Mouse (Mus musculus) hindlimb bud, embryonic 11.5 days (tissue): ENCODE data around the gene Fanci.

Source experiments
- DNase-seq: peaks from one replicate; pipeline ENCODE4 v3.0.0-alpha.2; 2012; ENCODE audit warnings: low read depth, low spot score; ENCODE audit errors: extremely low spot score

Fanci gene

GRCm38 (mm10) chr7:79387140-79387539, 4.6 kb upstream of the Fanci start:
- no peak for DNase-seq

GRCm38 (mm10) chr7:79387991-79388390, 3.7 kb upstream of the Fanci start:
- no peak for DNase-seq

- no peak for DNase-seq
Observed at GRCm38 (mm10) chr7:79388671-79389206, 3.0 kb upstream of the Fanci start.

DNA sequence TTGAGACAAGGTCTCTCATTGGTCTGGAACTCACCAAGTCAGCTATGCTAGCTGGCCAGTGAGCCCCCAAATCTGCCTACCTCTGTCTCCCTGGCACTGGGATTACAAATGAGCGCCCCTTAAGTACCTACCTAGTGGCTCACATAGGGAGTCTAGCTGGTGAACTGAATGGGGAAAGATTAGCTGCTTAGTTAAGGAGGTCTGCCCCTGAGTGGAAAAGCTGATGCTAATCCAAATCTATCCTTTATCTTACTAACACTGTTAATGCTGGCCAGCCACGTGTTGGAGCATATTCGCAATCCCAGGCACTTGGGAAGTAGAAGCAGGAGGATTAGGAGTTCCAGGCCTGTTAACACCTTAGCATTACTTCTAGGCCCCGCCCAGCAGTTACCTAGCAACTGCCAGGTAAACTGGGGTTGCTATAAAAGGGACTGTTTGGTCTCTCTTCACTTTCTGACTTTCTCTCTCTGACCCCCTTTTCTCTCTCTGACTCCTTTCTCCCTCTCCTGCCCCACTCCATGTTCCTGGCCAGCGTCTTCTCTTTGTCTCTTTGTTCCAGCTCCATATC, 1.5 kb upstream of the Fanci start:
- DNase-seq = no peak

DNA sequence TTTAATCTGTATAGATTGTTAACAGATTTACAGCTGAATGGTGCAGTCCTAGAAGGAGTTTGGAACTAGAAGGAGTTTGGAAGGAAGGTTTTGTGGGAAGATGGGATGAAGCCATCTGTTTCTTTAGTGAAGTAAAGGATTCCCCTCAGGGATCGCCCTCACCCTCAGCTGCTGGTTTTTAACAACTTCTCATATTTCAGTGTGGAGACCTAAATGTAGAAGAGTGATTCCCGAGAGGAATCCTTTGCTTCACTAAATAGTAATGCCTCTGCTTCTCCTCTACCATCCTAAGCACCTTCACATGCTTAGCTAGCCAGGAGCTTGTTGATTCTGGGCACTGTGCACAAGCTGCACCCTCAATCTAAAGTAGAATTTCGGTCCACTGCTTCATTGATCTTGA, 258 bp upstream of the Fanci start:
- no peak for DNase-seq

GRCm38 (mm10) chr7:79392860-79393513, 1.3 kb downstream of the Fanci start:
- DNase-seq = no peak

GRCm38 (mm10) chr7:79393924-79394323, 2.2 kb downstream of the Fanci start:
- no peak for DNase-seq

GRCm38 (mm10) chr7:79394666-79395065, 2.9 kb downstream of the Fanci start:
- DNase-seq = no peak

DNA sequence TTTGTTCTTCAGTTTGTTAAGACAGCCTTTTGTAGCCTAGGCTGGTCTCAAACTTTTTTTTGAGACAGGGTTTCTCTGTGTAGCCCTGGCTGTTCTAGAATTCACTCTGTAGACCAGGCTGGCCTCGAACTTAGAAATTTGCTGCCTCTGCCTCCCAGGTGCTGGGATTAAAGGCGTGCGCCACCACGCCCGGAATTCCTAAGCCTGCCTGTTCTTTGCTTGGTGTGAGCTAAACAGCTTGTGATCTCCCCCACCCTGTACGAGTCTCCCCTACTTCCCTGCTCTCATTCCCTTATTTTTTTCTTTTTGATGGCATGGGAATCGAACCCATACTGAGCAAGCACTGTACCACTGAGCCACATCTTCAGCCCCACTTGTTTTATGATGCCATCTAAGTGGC, 3.5 kb downstream of the Fanci start:
- DNase-seq = no peak

DNA sequence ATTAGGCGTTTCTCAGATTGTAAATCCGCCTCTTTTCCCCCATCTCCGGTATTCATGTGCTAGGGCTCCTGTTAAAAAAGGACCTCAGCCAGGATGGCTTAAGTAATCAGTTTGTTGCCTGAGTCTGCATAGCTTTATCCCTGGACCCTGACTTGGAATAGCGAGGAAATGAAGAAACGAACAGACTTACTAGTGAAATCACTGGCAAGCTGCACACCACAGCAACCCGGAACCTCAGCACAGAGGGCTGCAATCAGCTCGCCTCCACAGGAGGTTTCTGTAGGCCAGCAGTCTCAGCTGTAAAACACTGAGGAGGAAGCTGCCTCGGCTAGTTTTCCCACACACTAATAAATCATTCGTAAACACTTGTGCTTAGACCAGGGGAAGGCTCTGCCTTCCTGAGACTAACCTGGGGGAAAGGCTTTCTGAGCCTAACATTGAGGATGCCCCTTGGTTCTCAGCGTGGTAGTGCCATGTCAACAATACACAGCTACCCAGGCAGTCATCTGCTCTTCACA, 5.8 kb downstream of the Fanci start:
- no peak for DNase-seq

DNA sequence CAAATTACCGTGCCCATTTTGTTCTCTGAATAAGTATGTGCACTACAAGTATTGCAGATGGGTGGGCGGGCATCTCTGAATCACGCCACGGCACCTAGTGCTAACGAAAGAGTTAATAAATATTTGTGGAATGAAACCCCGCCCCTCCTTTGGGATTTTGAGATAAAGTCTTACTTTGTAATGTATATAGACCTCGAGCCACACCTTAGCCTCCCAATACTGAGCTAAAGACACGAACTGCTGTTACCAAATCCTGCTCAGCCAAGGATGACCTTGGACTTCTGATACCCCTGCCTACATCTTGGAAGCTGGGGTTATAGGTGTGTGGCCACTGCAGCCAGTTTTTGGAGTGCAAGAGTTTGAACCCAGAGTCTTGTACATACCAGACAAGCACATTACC, 6.7 kb downstream of the Fanci start:
- no peak for DNase-seq

DNA sequence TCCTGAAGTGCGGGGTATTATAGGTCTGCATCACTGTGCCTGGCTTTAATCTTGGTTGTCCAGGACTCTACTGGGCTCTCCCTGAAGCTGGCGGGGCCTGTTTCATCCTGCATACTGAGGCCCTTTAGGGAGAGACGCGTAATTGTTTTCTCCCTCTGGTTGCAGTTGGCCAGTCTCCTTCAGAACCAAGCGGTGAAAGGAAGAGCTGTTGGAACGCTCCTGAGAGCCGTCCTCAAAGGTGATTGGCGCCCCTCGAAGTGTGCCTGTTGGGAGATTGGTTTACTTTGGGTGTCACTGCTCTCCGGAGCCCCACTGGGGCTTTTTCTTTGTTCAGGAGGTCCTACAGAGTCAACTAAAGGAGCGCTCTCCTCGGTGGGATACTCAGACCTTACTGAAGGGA, 7.2 kb downstream of the Fanci start:
- no peak for DNase-seq

GRCm38 (mm10) chr7:79400296-79400695, 8.6 kb downstream of the Fanci start:
- DNase-seq = no peak

DNA sequence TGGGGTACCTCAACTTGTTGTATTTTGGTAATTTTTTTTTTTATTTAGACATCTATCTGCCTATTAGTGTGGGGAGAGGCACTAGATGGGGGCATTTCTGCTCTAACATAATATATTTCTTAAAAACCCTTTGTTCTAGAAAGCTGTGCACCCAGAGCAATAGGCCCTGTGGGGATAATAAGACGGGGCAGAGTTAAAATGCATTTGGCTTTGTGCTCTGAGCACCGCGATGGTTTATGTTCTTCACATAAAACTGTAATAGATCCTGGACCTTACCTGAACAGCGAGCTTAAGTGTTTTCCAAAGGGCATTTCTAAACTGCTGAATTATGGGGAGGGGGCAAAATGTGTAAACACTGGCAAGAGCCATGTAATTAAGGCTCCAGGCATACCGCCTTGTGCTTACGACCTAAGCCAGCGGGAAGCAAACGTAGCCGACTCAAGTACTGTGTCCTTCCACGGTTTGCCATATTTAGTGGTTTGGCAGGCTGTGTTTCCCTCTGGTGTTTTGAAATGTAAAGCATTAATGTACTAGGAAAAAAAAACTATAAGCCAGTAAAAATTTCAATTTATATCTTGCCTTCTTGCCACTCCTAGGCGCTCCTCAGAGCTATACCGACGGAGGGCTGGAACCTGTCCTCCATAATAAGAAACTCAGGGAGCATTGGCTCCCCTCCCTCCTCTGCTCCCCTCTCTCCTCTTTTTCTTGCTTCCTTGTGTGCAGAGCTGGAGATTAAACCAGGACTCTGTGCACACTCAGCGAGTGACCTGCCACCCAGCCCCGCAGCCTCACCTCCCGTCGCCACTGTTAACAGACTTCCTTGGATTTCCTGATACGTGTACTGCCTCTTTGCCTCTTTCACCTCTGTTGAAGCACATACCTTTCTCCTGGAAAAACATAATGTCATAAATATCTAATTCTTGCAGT, 23.0 kb downstream of the Fanci start:
- DNase-seq = no peak

DNA sequence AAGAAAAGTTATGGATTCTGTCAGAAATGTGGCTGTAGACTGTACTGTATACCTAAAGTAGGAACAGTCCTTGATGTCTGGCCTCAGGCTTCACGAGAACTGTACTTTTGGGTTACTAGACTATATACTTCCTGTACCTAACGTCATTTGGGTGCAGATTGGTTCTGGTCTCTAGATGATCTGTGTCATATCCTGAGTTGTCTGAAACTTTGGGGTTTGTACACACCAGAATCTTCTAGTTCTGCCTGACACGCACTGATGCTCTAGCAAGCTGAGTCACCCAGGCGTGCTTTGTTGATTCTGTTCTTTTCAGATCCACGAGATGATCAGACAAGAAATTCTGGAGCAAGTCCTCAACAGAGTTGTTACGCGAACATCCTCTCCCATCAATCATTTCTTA, 28.2 kb downstream of the Fanci start:
- no peak for DNase-seq

GRCm38 (mm10) chr7:79422876-79423275, 31.1 kb downstream of the Fanci start:
- no peak for DNase-seq

GRCm38 (mm10) chr7:79425804-79426203, 34.1 kb downstream of the Fanci start:
- no peak for DNase-seq

- DNase-seq = no peak
Observed at GRCm38 (mm10) chr7:79428243-79428642, 36.5 kb downstream of the Fanci start.

DNA sequence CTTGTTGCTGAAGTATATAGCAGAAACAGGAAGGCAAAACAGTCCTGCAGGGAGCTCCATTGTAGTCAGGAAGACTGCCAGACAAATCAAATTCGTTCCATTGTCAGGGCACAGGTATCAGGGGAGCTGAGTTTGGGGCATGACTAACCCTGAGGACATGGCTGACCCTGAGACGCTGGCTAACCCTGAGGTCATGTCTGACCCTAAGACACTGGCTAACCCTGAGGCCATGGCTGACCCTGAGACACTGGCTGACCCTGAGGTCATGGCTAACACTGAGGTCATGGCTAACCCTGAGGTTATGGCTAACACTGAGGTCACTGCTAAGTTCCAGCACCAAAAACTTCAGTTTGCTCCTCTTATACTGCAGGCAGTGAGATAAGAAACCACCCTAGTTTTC, 48.3 kb downstream of the Fanci start:
- no peak for DNase-seq

GRCm38 (mm10) chr7:79447048-79447447, 55.3 kb downstream of the Fanci start:
- DNase-seq = no peak

DNA sequence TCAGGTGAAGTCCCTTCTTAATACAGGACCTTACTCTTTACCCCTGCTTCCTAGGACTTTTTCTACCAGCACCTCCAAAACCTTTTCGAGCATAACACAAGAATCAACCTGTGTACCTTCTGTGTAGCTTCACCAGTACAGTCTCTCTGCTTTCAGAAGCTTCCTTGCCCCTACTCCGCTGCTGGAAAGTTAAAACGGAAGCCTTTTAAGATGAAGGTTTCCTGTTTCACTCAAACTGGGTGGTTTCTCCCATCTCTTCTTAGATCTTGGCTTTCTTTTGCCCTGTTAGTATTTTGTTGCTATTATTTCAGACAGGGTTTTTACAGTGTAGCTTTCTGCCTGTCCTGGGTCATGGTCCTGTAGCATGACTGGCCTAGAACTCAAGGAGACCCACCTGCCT, 55.8 kb downstream of the Fanci start:
- no peak for DNase-seq

DNA sequence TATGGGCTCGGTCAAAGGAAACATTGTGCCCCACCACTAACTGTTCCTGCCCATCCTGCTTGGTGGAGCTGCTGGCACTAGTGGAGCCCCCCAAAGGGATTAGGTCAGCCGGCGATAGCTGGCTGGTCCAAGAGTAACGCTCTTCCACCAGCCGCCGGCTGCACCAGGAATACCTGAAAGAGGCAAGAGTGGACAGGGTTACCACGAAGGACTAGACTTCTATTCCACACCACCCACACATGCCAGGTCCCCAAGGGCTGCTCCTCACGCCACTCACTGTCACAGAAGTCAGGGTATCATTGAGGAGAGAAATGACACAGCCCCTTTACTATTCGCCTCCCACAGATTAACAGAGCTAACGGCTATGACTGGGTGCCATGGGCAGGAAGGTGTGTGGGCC, 70.0 kb downstream of the Fanci start:
- DNase-seq = no peak
